Mouse (Mus musculus) myocyte (in vitro differentiated cells): ENCODE data around the gene Cryl1. TPM values are rescaled to one million over a fixed set of nuclear protein-coding genes. Genes with fewer than 3 reads are reported as not detected.

ENCODE experiments used
- H3K27me3 ChIP-seq: one replicate; pipeline ENCODE4 v1.6.1; 2011; ENCODE audit not compliant: control insufficient read depth, insufficient read depth, insufficient read length
- H3K36me3 ChIP-seq: one replicate; pipeline ENCODE4 v1.6.1; 2011; ENCODE audit not compliant: control insufficient read depth, insufficient read depth
- H3K4me2 ChIP-seq: one replicate; pipeline ENCODE4 v1.6.1; 2011; ENCODE audit warnings: low read depth, control low read depth
- H3K4me3 ChIP-seq: one replicate; pipeline ENCODE4 v1.5.1; 2011; ENCODE audit warnings: mild to moderate bottlenecking, control low read depth, moderate library complexity
- H3K79me2 ChIP-seq: one replicate; pipeline ENCODE4 v1.6.1; 2011; ENCODE audit not compliant: control insufficient read depth, insufficient read depth
- H3ac ChIP-seq: one replicate; pipeline ENCODE4 v1.6.1; 2011; ENCODE audit not compliant: control insufficient read depth, insufficient read length
- CEBPB ChIP-seq: IDR thresholded peaks from 2 replicates; pipeline ENCODE4 v1.6.1; 2011; ENCODE audit warnings: mild to moderate bottlenecking, moderate library complexity; ENCODE audit not compliant: poor library complexity, insufficient read depth, severe bottlenecking
- E2F4 ChIP-seq: IDR thresholded peaks from one replicate; pipeline ENCODE4 v1.6.1; 2011; ENCODE audit warnings: mild to moderate bottlenecking, control low read depth, moderate library complexity; ENCODE audit not compliant: insufficient read depth
- MAX ChIP-seq: IDR thresholded peaks from one replicate; pipeline ENCODE4 v1.6.1; 2011; ENCODE audit warnings: low read depth, mild to moderate bottlenecking, control low read depth
- MYOD1 ChIP-seq, 3 experiments: IDR thresholded peaks; one replicate each; pipeline ENCODE4 v1.6.1; 2011; ENCODE audit warnings: control low read depth in 2 of 3, low read depth in 2 of 3, mild to moderate bottlenecking in 2 of 3, moderate library complexity in 1 of 3; ENCODE audit not compliant: insufficient read length in 2 of 3, control insufficient read depth in 1 of 3
- MYOG ChIP-seq, 3 experiments: IDR thresholded peaks; one replicate each; pipeline ENCODE4 v1.6.1; 2011; ENCODE audit warnings: control low read depth in 2 of 3, low read depth in 2 of 3, mild to moderate bottlenecking in 2 of 3; ENCODE audit not compliant: insufficient read length in 2 of 3, control insufficient read depth in 1 of 3, insufficient read depth in 1 of 3
- POLR2A ChIP-seq: IDR thresholded peaks from one replicate; pipeline ENCODE4 v1.6.1; 2011; ENCODE audit warnings: low read depth, mild to moderate bottlenecking, control low read depth, moderate library complexity; ENCODE audit not compliant: insufficient read length
- POLR2AphosphoS2 ChIP-seq: IDR thresholded peaks from one replicate; pipeline ENCODE4 v1.6.1; 2011; ENCODE audit warnings: low read depth, control low read depth; ENCODE audit not compliant: insufficient read length
- REST ChIP-seq: IDR thresholded peaks from one replicate; pipeline ENCODE4 v1.6.1; 2011; ENCODE audit warnings: mild to moderate bottlenecking, control low read depth, moderate library complexity; ENCODE audit not compliant: insufficient read depth, insufficient read length
- SRF ChIP-seq: IDR thresholded peaks from one replicate; pipeline ENCODE4 v1.6.1; 2011; ENCODE audit warnings: low read depth; ENCODE audit not compliant: control insufficient read depth, insufficient read length
- TCF12 ChIP-seq: IDR thresholded peaks from one replicate; pipeline ENCODE4 v1.6.1; 2011; ENCODE audit warnings: mild to moderate bottlenecking, control low read depth; ENCODE audit not compliant: poor library complexity, insufficient read depth, severe bottlenecking
- TCF3 ChIP-seq: IDR thresholded peaks from one replicate; pipeline ENCODE4 v1.6.1; 2011; ENCODE audit warnings: low read depth, control low read depth; ENCODE audit not compliant: insufficient read length
- USF1 ChIP-seq: IDR thresholded peaks from one replicate; pipeline ENCODE4 v1.6.1; 2011; ENCODE audit warnings: low read depth, mild to moderate bottlenecking, control low read depth, moderate library complexity
- polyA plus RNA-seq: library from polyadenylated mRNA; unstranded; fragments of >200 nt; fragmentation: generic; extraction: Trizol; gene quantifications from one replicate; pipeline ENCODE4 v1.2.1, GENCODE M21; 2012; ENCODE audit warnings: missing spikeins

Gene Cryl1
- polyA plus RNA-seq, 1 experiment = 0.72 TPM

GRCm38 (mm10) chr14:57276481-57277012 is 121.8 kb downstream of the Cryl1 start:
- Histone ChIP-seq H3K4me3 (no peak overlapping the region), H3ac (no peak overlapping the region), H3K4me2 (no peak overlapping the region), H3K27me3 (no peaks in the 10 kb centered on the region), H3K79me2 (no peaks in the 10 kb centered on the region), H3K36me3 (no peaks in the 10 kb centered on the region)
- TF ChIP-seq SRF (no peak), POLR2A (no peak), MAX (no peak), CEBPB (no peak), E2F4 (no peak), TCF12 (no peak), USF1 (no peak), TCF3 (no peak), MYOD1 (IDR thresholded peaks at IDR 0.05; ENCODE audit: control insufficient read depth in 1 of 3, insufficient read length in 2 of 3, low read depth in 2 of 3) (no peak), REST (no peak)

- no peaks in the 10 kb centered on the region for H3K36me3 ChIP-seq
- no peaks in the 10 kb centered on the region for H3K27me3 ChIP-seq
- no peak overlapping the region for H3ac ChIP-seq
- H3K4me3 ChIP-seq = no peak overlapping the region
- no peak overlapping the region for H3K4me2 ChIP-seq
- no peak for TF ChIP-seq USF1
- no peak for TF ChIP-seq MAX
- no peak for TF ChIP-seq TCF3
- no peak for TF ChIP-seq TCF12
- TF ChIP-seq SRF = no peak
- TF ChIP-seq POLR2A = no peak
- TF ChIP-seq E2F4 = no peak
- TF ChIP-seq MYOD1 (IDR thresholded peaks at IDR 0.05; ENCODE audit: control insufficient read depth in 1 of 3, insufficient read length in 2 of 3, low read depth in 2 of 3) = no peak
- TF ChIP-seq CEBPB = no peak
- TF ChIP-seq REST = no peak
- TF ChIP-seq MYOG (IDR thresholded peaks at IDR 0.05; ENCODE audit: control insufficient read depth in 1 of 3, insufficient read depth in 1 of 3, insufficient read length in 2 of 3, low read depth in 2 of 3) = no peak
- TF ChIP-seq POLR2AphosphoS2 = no peak
- no peaks in the 10 kb centered on the region for H3K79me2 ChIP-seq
These were observed 126.0 kb downstream of the Cryl1 start for GRCm38 (mm10) chr14:57272341-57272740.

- Histone ChIP-seq H3ac (no peak overlapping the region), H3K79me2 (no peaks in the 10 kb centered on the region), H3K4me3 (no peak overlapping the region), H3K36me3 (no peaks in the 10 kb centered on the region), H3K4me2 (no peak overlapping the region), H3K27me3 (no peaks in the 10 kb centered on the region)
- TF ChIP-seq POLR2A (no peak), REST (no peak), MYOD1 (IDR thresholded peaks at IDR 0.05; ENCODE audit: control insufficient read depth in 1 of 3, insufficient read length in 2 of 3, low read depth in 2 of 3) (no peak), E2F4 (no peak), TCF12 (no peak)
These were observed 126.5 kb downstream of the Cryl1 start for GRCm38 (mm10) chr14:57271861-57272260.

GRCm38 (mm10) chr14:57268900-57269299 is 129.4 kb downstream of the Cryl1 start:
- Histone ChIP-seq H3K4me2 (no peak overlapping the region), H3K27me3 (no peaks in the 10 kb centered on the region), H3K36me3 (no peaks in the 10 kb centered on the region), H3ac (no peak overlapping the region), H3K79me2 (no peaks in the 10 kb centered on the region), H3K4me3 (no peak overlapping the region)
- TF ChIP-seq SRF = no peak
- TF ChIP-seq MYOD1 (IDR thresholded peaks at IDR 0.05; ENCODE audit: control insufficient read depth in 1 of 3, insufficient read length in 2 of 3, low read depth in 2 of 3) = no peak
- no peak for TF ChIP-seq CEBPB
- no peak for TF ChIP-seq E2F4
- TF ChIP-seq USF1 = no peak
- TF ChIP-seq TCF3 = no peak
- no peak for TF ChIP-seq POLR2AphosphoS2
- no peak for TF ChIP-seq MAX

- H3K27me3 ChIP-seq = no peaks in the 10 kb centered on the region
- H3K79me2 ChIP-seq = no peaks in the 10 kb centered on the region
- no peaks in the 10 kb centered on the region for H3K36me3 ChIP-seq
- H3K4me2 ChIP-seq = no peak overlapping the region
- no peak overlapping the region for H3ac ChIP-seq
- TF ChIP-seq MYOD1 (IDR thresholded peaks at IDR 0.05; ENCODE audit: control insufficient read depth in 1 of 3, insufficient read length in 2 of 3, low read depth in 2 of 3) = peak in 1 of 3 experiments; percentile 19
- TF ChIP-seq MAX = no peak
- no peak overlapping the region for H3K4me3 ChIP-seq
These were observed 130.0 kb downstream of the Cryl1 start for GRCm38 (mm10) chr14:57268344-57268743.
